Mouse (Mus musculus) bone marrow macrophage, adult 2 months (primary cell): Measurements from ENCODE around the gene Tenm3. TPM values are rescaled to one million over a fixed set of nuclear protein-coding genes. Genes with fewer than 3 reads are reported as not detected.

Experiments used
- H3K27ac ChIP-seq: 2 replicates; pipeline ENCODE4 v1.5.1; 2012; ENCODE audit warnings: low read depth, low read length; ENCODE audit not compliant: insufficient read depth
- H3K4me1 ChIP-seq: 2 replicates; pipeline ENCODE4 v1.6.1; 2012; ENCODE audit warnings: low read length; ENCODE audit not compliant: control insufficient read depth, insufficient read depth
- H3K4me3 ChIP-seq: 2 replicates; pipeline ENCODE4 v1.5.1; 2012; ENCODE audit warnings: mild to moderate bottlenecking, low read length, moderate library complexity; ENCODE audit not compliant: insufficient read depth
- CTCF ChIP-seq: IDR thresholded peaks from 2 replicates; pipeline ENCODE4 v1.5.1; 2012; ENCODE audit warnings: low read depth, mild to moderate bottlenecking, low read length, moderate library complexity
- POLR2A ChIP-seq: IDR thresholded peaks from 2 replicates; pipeline ENCODE4 v1.6.1; 2012; ENCODE audit warnings: mild to moderate bottlenecking, low read depth, low read length, borderline replicate concordance
- polyA plus RNA-seq: library from polyadenylated mRNA; stranded (reverse); fragments of >200 nt; gene quantifications from 2 replicates; pipeline ENCODE4 v1.2.4, GENCODE M21; 2012; ENCODE audit not compliant: missing spikeins, insufficient read depth, insufficient read length

Gene Tenm3
- polyA plus RNA-seq, 1 experiment: not detected

- Histone ChIP-seq H3K4me1 (no peaks in the 10 kb centered on the region), H3K27ac (no peak overlapping the region), H3K4me3 (no peak overlapping the region)
- TF ChIP-seq POLR2A (no peak), CTCF (no peak)
These were observed 602.7 kb downstream of the Tenm3 start for GRCm38 (mm10) chr8:48240917-48241531.

- Histone ChIP-seq H3K4me1 (no peaks in the 10 kb centered on the region), H3K4me3 (no peak overlapping the region), H3K27ac (no peak overlapping the region)
- TF ChIP-seq CTCF: no peak
- TF ChIP-seq POLR2A: no peak
These were observed 606.8 kb downstream of the Tenm3 start for GRCm38 (mm10) chr8:48236968-48237367.

- H3K27ac ChIP-seq: no peak overlapping the region
- H3K4me3 ChIP-seq: no peak overlapping the region
- no peaks in the 10 kb centered on the region for H3K4me1 ChIP-seq
- no peak for TF ChIP-seq POLR2A
- TF ChIP-seq CTCF: no peak
These were observed 610.8 kb downstream of the Tenm3 start for GRCm38 (mm10) chr8:48232927-48233326.

GRCm38 (mm10) chr8:48231882-48232281, 611.9 kb downstream of the Tenm3 start:
- Histone ChIP-seq H3K4me1 (no peaks in the 10 kb centered on the region), H3K27ac (no peak overlapping the region)

GRCm38 (mm10) chr8:48231389-48231788, 612.4 kb downstream of the Tenm3 start:
- Histone ChIP-seq H3K4me3 (no peak overlapping the region), H3K27ac (no peak overlapping the region), H3K4me1 (no peaks in the 10 kb centered on the region)
- no peak for TF ChIP-seq CTCF
- TF ChIP-seq POLR2A: no peak

More at GRCm38 (mm10) chr8:48231882-48232281, 611.9 kb downstream of the Tenm3 start:
- H3K4me3 ChIP-seq: no peak overlapping the region
- TF ChIP-seq CTCF (no peak), POLR2A (no peak)

GRCm38 (mm10) chr8:48228676-48229075, 615.1 kb downstream of the Tenm3 start:
- H3K27ac ChIP-seq: no peak overlapping the region
- H3K4me1 ChIP-seq: no peaks in the 10 kb centered on the region
- TF ChIP-seq POLR2A: no peak
- TF ChIP-seq CTCF: no peak
- no peak overlapping the region for H3K4me3 ChIP-seq

GRCm38 (mm10) chr8:48224753-48225152, 619.0 kb downstream of the Tenm3 start:
- no peak overlapping the region for H3K27ac ChIP-seq

GRCm38 (mm10) chr8:48222429-48222769, 621.4 kb downstream of the Tenm3 start:
- Histone ChIP-seq H3K27ac (no peak overlapping the region), H3K4me1 (no peaks in the 10 kb centered on the region), H3K4me3 (no peak overlapping the region)
- TF ChIP-seq POLR2A (no peak), CTCF (no peak)

More at GRCm38 (mm10) chr8:48224753-48225152, 619.0 kb downstream of the Tenm3 start:
- no peak overlapping the region for H3K4me3 ChIP-seq
- H3K4me1 ChIP-seq: no peaks in the 10 kb centered on the region
- TF ChIP-seq CTCF (no peak), POLR2A (no peak)

- H3K4me3 ChIP-seq: no peak overlapping the region
These were observed 621.9 kb downstream of the Tenm3 start for GRCm38 (mm10) chr8:48221724-48222428.

GRCm38 (mm10) chr8:48221304-48221703, 622.4 kb downstream of the Tenm3 start:
- Histone ChIP-seq H3K4me3 (no peak overlapping the region), H3K4me1 (no peaks in the 10 kb centered on the region), H3K27ac (no peak overlapping the region)
- no peak for TF ChIP-seq POLR2A
- TF ChIP-seq CTCF: no peak

More at GRCm38 (mm10) chr8:48221724-48222428, 621.9 kb downstream of the Tenm3 start:
- no peaks in the 10 kb centered on the region for H3K4me1 ChIP-seq
- TF ChIP-seq POLR2A (no peak), CTCF (no peak)
- H3K27ac ChIP-seq: no peak overlapping the region
